Mouse (Mus musculus): ENCODE measurements at regions not wholly inside any gene's neighbourhood (a gene's known extent, or its start where the extent isn't known, plus 50 kb on each side); places are given as distances from the start of the nearest gene placed in this dataset.

GRCm38 (mm10) chr5:96921973-96922715 lies 75.3 kb upstream of the Bmp2k start:
- WGBS: 49% methylated on average over 11 of the region's 11 CpGs
- Histone ChIP-seq H3K9me3 (ENCODE audit: control insufficient read depth, low read length) (no peaks in the 10 kb centered on the region), H3K9ac (ENCODE audit: low read depth, low read length, severe bottlenecking) (no peak overlapping the region), H3K27ac (replicated peaks; ENCODE audit: low read depth, low read length) (no peak overlapping the region), H3K36me3 (ENCODE audit: control insufficient read depth, insufficient read depth, low read length) (no peaks in the 10 kb centered on the region), H3K4me3 (replicated peaks; ENCODE audit: low read length) (no peak overlapping the region), H3K27me3 (ENCODE audit: control insufficient read depth, insufficient read depth, low read length) (no peaks in the 10 kb centered on the region), H3K4me1 (ENCODE audit: control insufficient read depth, insufficient read depth, low read length) (no peaks in the 10 kb centered on the region), H3K4me2 (replicated peaks; ENCODE audit: low read depth, low read length, severe bottlenecking) (no peak overlapping the region)
- no peak for TF ChIP-seq POLR2A (IDR thresholded peaks at IDR 0.05; ENCODE audit: borderline replicate concordance, extremely low read depth, insufficient read depth, insufficient read length)
- ATAC-seq (ENCODE audit: low FRiP score, low read depth): no peak
- no peak for DNase-seq (ENCODE audit: low spot score)

- Histone ChIP-seq H3K4me3 (replicated peaks; ENCODE audit: low read length) (no peak overlapping the region), H3K36me3 (ENCODE audit: control insufficient read depth, insufficient read depth, low read length) (no peaks in the 10 kb centered on the region), H3K27me3 (ENCODE audit: control insufficient read depth, insufficient read depth, low read length) (no peaks in the 10 kb centered on the region), H3K27ac (replicated peaks; ENCODE audit: low read depth, low read length) (no peak overlapping the region), H3K4me1 (ENCODE audit: control insufficient read depth, insufficient read depth, low read length) (no peaks in the 10 kb centered on the region), H3K9me3 (ENCODE audit: control insufficient read depth, low read length) (no peaks in the 10 kb centered on the region), H3K4me2 (replicated peaks; ENCODE audit: low read depth, low read length, severe bottlenecking) (no peak overlapping the region), H3K9ac (ENCODE audit: low read depth, low read length, severe bottlenecking) (no peak overlapping the region)
- TF ChIP-seq POLR2A (IDR thresholded peaks at IDR 0.05; ENCODE audit: borderline replicate concordance, extremely low read depth, insufficient read depth, insufficient read length): no peak
- DNase-seq (ENCODE audit: low spot score) (no peak), ATAC-seq (ENCODE audit: low FRiP score, low read depth) (no peak)
- WGBS: 82% methylated on average over 4 of the region's 4 CpGs
These were observed 74.8 kb upstream of the Bmp2k start for GRCm38 (mm10) chr5:96922716-96923076.

DNA sequence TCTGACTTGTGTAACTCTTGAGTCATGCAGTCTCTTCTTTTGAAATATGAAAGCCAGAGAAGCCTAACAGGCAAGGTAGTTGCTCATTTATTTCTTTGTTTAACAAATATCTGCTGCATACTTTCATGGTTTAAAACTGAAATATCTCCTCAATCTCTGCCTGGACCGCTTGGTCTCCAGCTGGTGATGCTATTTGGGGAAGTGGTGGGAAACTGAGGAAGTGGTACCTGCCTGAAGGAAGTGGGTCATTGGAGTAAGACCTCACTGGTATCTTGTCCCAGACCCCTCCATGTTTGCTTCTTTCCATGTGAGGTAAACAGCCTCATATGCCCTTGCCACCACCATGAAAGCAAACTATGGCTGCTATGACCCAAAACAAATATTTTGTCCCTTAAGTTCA lies 74.0 kb upstream of the Bmp2k start:
- ATAC-seq (ENCODE audit: low FRiP score, low read depth): no peak
- no peak for TF ChIP-seq POLR2A (IDR thresholded peaks at IDR 0.05; ENCODE audit: borderline replicate concordance, extremely low read depth, insufficient read depth, insufficient read length)
- no peaks in the 10 kb centered on the region for H3K9me3 ChIP-seq (ENCODE audit: control insufficient read depth, low read length)
- no peak overlapping the region for H3K27ac ChIP-seq (replicated peaks; ENCODE audit: low read depth, low read length)
- no peaks in the 10 kb centered on the region for H3K4me1 ChIP-seq (ENCODE audit: control insufficient read depth, insufficient read depth, low read length)
- no peak overlapping the region for H3K4me3 ChIP-seq (replicated peaks; ENCODE audit: low read length)
- H3K9ac ChIP-seq (ENCODE audit: low read depth, low read length, severe bottlenecking): no peak overlapping the region
- H3K36me3 ChIP-seq (ENCODE audit: control insufficient read depth, insufficient read depth, low read length): no peaks in the 10 kb centered on the region
- no peaks in the 10 kb centered on the region for H3K27me3 ChIP-seq (ENCODE audit: control insufficient read depth, insufficient read depth, low read length)
- WGBS: 90% methylated on average over 1 of the region's 1 CpGs
- DNase-seq (ENCODE audit: low spot score): no peak
- H3K4me2 ChIP-seq (replicated peaks; ENCODE audit: low read depth, low read length, severe bottlenecking): no peak overlapping the region

DNA sequence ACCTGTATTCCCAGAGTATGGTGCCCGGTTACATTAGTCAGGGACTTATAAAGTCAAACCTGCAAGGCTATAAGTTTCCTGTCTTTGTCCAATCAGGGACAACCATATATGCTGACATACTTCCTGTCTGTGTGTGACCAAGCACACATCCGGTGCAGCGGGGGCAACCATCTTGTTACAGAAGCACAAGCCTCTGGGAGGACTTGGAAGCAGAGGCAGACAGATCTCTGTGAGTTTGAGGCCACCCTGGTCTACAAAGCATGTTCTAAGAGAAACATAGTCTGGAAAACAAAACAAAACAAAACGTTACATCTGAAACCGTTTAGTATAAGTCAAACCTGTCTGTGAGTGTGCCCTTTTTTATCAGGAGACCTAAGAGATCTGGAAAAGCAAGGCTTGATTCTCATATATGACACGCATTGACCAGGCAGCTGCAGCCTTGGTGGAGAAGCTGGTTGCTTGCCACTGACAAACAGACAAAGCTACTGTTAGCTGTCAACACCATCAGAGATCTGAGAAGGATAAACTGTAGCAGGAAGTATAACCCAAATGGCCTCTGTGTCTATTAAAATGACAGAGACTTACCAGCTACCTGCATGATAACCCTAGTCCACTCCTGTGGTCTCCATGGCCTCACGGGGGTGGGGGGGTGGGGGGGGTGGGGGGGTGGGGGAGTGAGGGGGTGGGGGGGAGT lies 72.6 kb upstream of the Bmp2k start:
- ATAC-seq (ENCODE audit: low FRiP score, low read depth): no peak
- no peak overlapping the region for H3K4me3 ChIP-seq (replicated peaks; ENCODE audit: low read length)
- no peak overlapping the region for H3K27ac ChIP-seq (replicated peaks; ENCODE audit: low read depth, low read length)
- no peaks in the 10 kb centered on the region for H3K36me3 ChIP-seq (ENCODE audit: control insufficient read depth, insufficient read depth, low read length)
- H3K4me1 ChIP-seq (ENCODE audit: control insufficient read depth, insufficient read depth, low read length): no peaks in the 10 kb centered on the region
- H3K9me3 ChIP-seq (ENCODE audit: control insufficient read depth, low read length): no peaks in the 10 kb centered on the region
- no peak overlapping the region for H3K9ac ChIP-seq (ENCODE audit: low read depth, low read length, severe bottlenecking)
- WGBS: 88% methylated on average over 7 of the region's 7 CpGs
- no peak for TF ChIP-seq POLR2A (IDR thresholded peaks at IDR 0.05; ENCODE audit: borderline replicate concordance, extremely low read depth, insufficient read depth, insufficient read length)
- H3K4me2 ChIP-seq (replicated peaks; ENCODE audit: low read depth, low read length, severe bottlenecking): no peak overlapping the region
- H3K27me3 ChIP-seq (ENCODE audit: control insufficient read depth, insufficient read depth, low read length): no peaks in the 10 kb centered on the region
- DNase-seq (ENCODE audit: low spot score): no peak

GRCm38 (mm10) chr5:96925943-96926342 lies 71.5 kb upstream of the Bmp2k start:
- DNase-seq (ENCODE audit: low spot score) (no peak), ATAC-seq (ENCODE audit: low FRiP score, low read depth) (no peak)
- Histone ChIP-seq H3K9me3 (ENCODE audit: control insufficient read depth, low read length) (no peaks in the 10 kb centered on the region), H3K36me3 (ENCODE audit: control insufficient read depth, insufficient read depth, low read length) (no peaks in the 10 kb centered on the region), H3K27me3 (ENCODE audit: control insufficient read depth, insufficient read depth, low read length) (no peaks in the 10 kb centered on the region), H3K4me3 (replicated peaks; ENCODE audit: low read length) (no peak overlapping the region), H3K27ac (replicated peaks; ENCODE audit: low read depth, low read length) (no peak overlapping the region), H3K4me1 (ENCODE audit: control insufficient read depth, insufficient read depth, low read length) (no peaks in the 10 kb centered on the region), H3K9ac (ENCODE audit: low read depth, low read length, severe bottlenecking) (no peak overlapping the region), H3K4me2 (replicated peaks; ENCODE audit: low read depth, low read length, severe bottlenecking) (no peak overlapping the region)
- 53% methylated on average over 2 of the region's 2 CpGs for WGBS
- TF ChIP-seq POLR2A (IDR thresholded peaks at IDR 0.05; ENCODE audit: borderline replicate concordance, extremely low read depth, insufficient read depth, insufficient read length): no peak
